Mouse (Mus musculus) heart, embryonic 16.5 days (tissue): ENCODE measurements around the gene Unc5a. TPM values are rescaled to one million over a fixed set of nuclear protein-coding genes. Genes with fewer than 3 reads are reported as not detected.

Experiments
- ATAC-seq: fragments of 200-750 bp; cut with Nextera tagmentation; replicated peaks from 2 replicates; pipeline ENCODE4 v1.8.0; 2017; ENCODE audit warnings: moderate number of reproducible peaks; ENCODE audit not compliant: insufficient read depth, low FRiP score; ENCODE audit errors: extremely low read depth
- H3K27ac ChIP-seq: fragments of 300-500 bp; sonication (generic); 2 replicates; pipeline ENCODE4 v1.5.1; 2014; ENCODE audit warnings: mild to moderate bottlenecking, low read length, control low read depth, moderate library complexity
- H3K27me3 ChIP-seq: fragments of 300-500 bp; sonication (generic); 2 replicates; pipeline ENCODE4 v1.6.1; 2014; ENCODE audit warnings: low read length, mixed read lengths; ENCODE audit not compliant: control insufficient read depth, insufficient read depth
- H3K36me3 ChIP-seq: fragments of 300-500 bp; sonication (generic); 2 replicates; pipeline ENCODE4 v1.6.1; 2014; ENCODE audit not compliant: control insufficient read depth, insufficient read depth
- H3K4me1 ChIP-seq: fragments of 300-500 bp; sonication (generic); 2 replicates; pipeline ENCODE4 v1.6.1; 2014; ENCODE audit warnings: low read length, mixed read lengths; ENCODE audit not compliant: control insufficient read depth, insufficient read depth
- H3K4me2 ChIP-seq: fragments of 300-500 bp; sonication (generic); 2 replicates; pipeline ENCODE4 v1.6.1; 2014; ENCODE audit warnings: low read depth, mild to moderate bottlenecking, control low read depth, low read length
- H3K4me3 ChIP-seq: fragments of 300-500 bp; sonication (generic); 2 replicates; pipeline ENCODE4 v1.5.1; 2014; ENCODE audit warnings: mild to moderate bottlenecking, control low read depth, low read length
- H3K9ac ChIP-seq: fragments of 300-500 bp; sonication (generic); 2 replicates; pipeline ENCODE4 v1.6.1; 2014; ENCODE audit warnings: low read length, control low read depth
- H3K9me3 ChIP-seq: fragments of 300-500 bp; sonication (generic); replicated peaks from 2 replicates; pipeline ENCODE4 v1.6.1; 2016; ENCODE audit warnings: low read length; ENCODE audit not compliant: control insufficient read depth
- WGBS: fragments of 180-500 bp; shearing (Covaris S2); extraction: QIAGEN DNeasy Blood & Tissue Kit; methylation state at CpG from one replicate; pipeline ENCODE4 v1.1.7; 2014; 5-methylcytosine and 5-hydroxymethylcytosine counted together
- polyA plus RNA-seq: library from polyadenylated mRNA; unstranded; fragments of >200 nt; fragmentation: Nextera tagmentation; extraction: Ambion mirVana; gene quantifications from 2 replicates; pipeline ENCODE4 v1.2.1, GENCODE M21; 2015

The Unc5a gene
- polyA plus RNA-seq, 1 experiment from 2014 or later: 1.5 TPM

GRCm38 (mm10) chr13:55004646-55005045, 55.4 kb downstream of the Unc5a start:
- H3K36me3 ChIP-seq: no peaks in the 10 kb centered on the region
- no peak overlapping the region for H3K4me3 ChIP-seq
- H3K27ac ChIP-seq: no peak overlapping the region
- H3K4me2 ChIP-seq: no peak overlapping the region
- no peak for ATAC-seq
- H3K9ac ChIP-seq: no peak overlapping the region
- 67% methylated on average over 11 of the region's 11 CpGs for WGBS
- no peaks in the 10 kb centered on the region for H3K9me3 ChIP-seq
- no peaks in the 10 kb centered on the region for H3K4me1 ChIP-seq
- H3K27me3 ChIP-seq: no peaks in the 10 kb centered on the region; the same call in 1 of the 2 replicates

GRCm38 (mm10) chr13:55005691-55006414, 56.6 kb downstream of the Unc5a start:
- no peaks in the 10 kb centered on the region for H3K36me3 ChIP-seq
- H3K27me3 ChIP-seq: no peaks in the 10 kb centered on the region; the same call in 1 of the 2 replicates
- H3K4me1 ChIP-seq: no peaks in the 10 kb centered on the region
- no peak overlapping the region for H3K27ac ChIP-seq
- H3K4me2 ChIP-seq: no peak overlapping the region
- no peak for ATAC-seq
- H3K4me3 ChIP-seq: no peak overlapping the region
- no peak overlapping the region for H3K9ac ChIP-seq
- 67% methylated on average over 31 of the region's 31 CpGs for WGBS
- H3K9me3 ChIP-seq: no peaks in the 10 kb centered on the region

GRCm38 (mm10) chr13:55006415-55006742, 57.2 kb downstream of the Unc5a start:
- Histone ChIP-seq H3K4me2 (no peak overlapping the region), H3K27ac (no peak overlapping the region), H3K9me3 (no peaks in the 10 kb centered on the region), H3K36me3 (no peaks in the 10 kb centered on the region), H3K4me3 (no peak overlapping the region), H3K4me1 (no peaks in the 10 kb centered on the region), H3K9ac (no peak overlapping the region), H3K27me3 (no peaks in the 10 kb centered on the region; the same call in 1 of the 2 replicates)
- 59% methylated on average over 7 of the region's 7 CpGs for WGBS
- ATAC-seq: no peak

- peaks cover 3% of the 10 kb centered on the region for H3K27me3 ChIP-seq
Measured at GRCm38 (mm10) chr13:55008589-55008988, 59.4 kb downstream of the Unc5a start.

GRCm38 (mm10) chr13:55011103-55011502, 61.9 kb downstream of the Unc5a start:
- Histone ChIP-seq H3K4me1 (no peaks in the 10 kb centered on the region), H3K27me3 (peaks cover 3% of the 10 kb centered on the region), H3K27ac (no peak overlapping the region), H3K9ac (no peak overlapping the region), H3K9me3 (no peaks in the 10 kb centered on the region), H3K36me3 (no peaks in the 10 kb centered on the region), H3K4me3 (no peak overlapping the region), H3K4me2 (no peak overlapping the region)
- 88% methylated on average over 15 of the region's 15 CpGs for WGBS
- ATAC-seq: no peak

More at GRCm38 (mm10) chr13:55008589-55008988, 59.4 kb downstream of the Unc5a start:
- H3K9me3 ChIP-seq: no peaks in the 10 kb centered on the region
- no peak overlapping the region for H3K4me2 ChIP-seq
- no peak overlapping the region for H3K9ac ChIP-seq
- no peak overlapping the region for H3K27ac ChIP-seq
- no peak for ATAC-seq
- 73% methylated on average over 6 of the region's 6 CpGs for WGBS
- H3K4me1 ChIP-seq: no peaks in the 10 kb centered on the region
- H3K4me3 ChIP-seq: no peak overlapping the region
- H3K36me3 ChIP-seq: no peaks in the 10 kb centered on the region

DNA sequence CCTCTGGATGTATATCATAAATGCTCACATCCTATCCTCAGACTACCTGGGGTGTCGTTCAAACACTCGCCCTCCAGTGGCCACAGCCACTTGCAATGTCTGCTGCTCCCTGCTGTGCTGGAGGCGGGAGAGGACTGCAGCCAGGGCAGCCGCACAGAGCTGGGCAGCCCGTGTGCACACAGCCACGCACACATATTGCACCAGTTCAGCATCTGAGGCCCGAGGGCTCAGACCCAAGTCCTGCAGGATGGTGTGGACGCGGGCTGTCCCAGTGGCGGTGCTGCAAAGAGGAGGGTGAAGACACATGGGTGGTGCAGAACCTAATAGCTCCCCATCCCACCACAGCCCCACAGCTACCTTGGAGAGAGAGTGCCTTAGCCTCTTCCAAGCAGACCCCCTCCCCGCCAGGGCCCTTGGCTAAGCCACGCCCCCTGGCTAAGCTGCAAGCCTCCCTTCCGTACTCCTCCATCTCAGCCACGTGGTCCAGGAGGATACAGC, 62.8 kb downstream of the Unc5a start:
- Histone ChIP-seq H3K4me3 (no peak overlapping the region), H3K27ac (no peak overlapping the region), H3K4me2 (no peak overlapping the region), H3K9ac (no peak overlapping the region), H3K4me1 (no peaks in the 10 kb centered on the region), H3K36me3 (no peaks in the 10 kb centered on the region), H3K27me3 (peaks cover 3% of the 10 kb centered on the region), H3K9me3 (no peaks in the 10 kb centered on the region)
- no peak for ATAC-seq
- 4% methylated on average over 14 of the region's 14 CpGs for WGBS

- no peaks in the 10 kb centered on the region for H3K9me3 ChIP-seq
- no peaks in the 10 kb centered on the region for H3K4me1 ChIP-seq
- H3K36me3 ChIP-seq: no peaks in the 10 kb centered on the region
- no peak overlapping the region for H3K4me3 ChIP-seq
- no peak overlapping the region for H3K9ac ChIP-seq
- ATAC-seq: no peak
- peaks cover 3% of the 10 kb centered on the region for H3K27me3 ChIP-seq
- no peak overlapping the region for H3K4me2 ChIP-seq
- WGBS: 37% methylated on average over 9 of the region's 9 CpGs
- H3K27ac ChIP-seq: no peak overlapping the region
Measured at GRCm38 (mm10) chr13:55013702-55014344, 64.6 kb downstream of the Unc5a start.

- no peaks in the 10 kb centered on the region for H3K36me3 ChIP-seq
- no peak overlapping the region for H3K9ac ChIP-seq
- no peak for ATAC-seq
- no peaks in the 10 kb centered on the region for H3K4me1 ChIP-seq
- H3K9me3 ChIP-seq: no peaks in the 10 kb centered on the region
- H3K4me2 ChIP-seq: no peak overlapping the region
- H3K27ac ChIP-seq: no peak overlapping the region
- peaks cover 3% of the 10 kb centered on the region for H3K27me3 ChIP-seq
- 73% methylated on average over 9 of the region's 9 CpGs for WGBS
- no peak overlapping the region for H3K4me3 ChIP-seq
Measured at GRCm38 (mm10) chr13:55014451-55014850, 65.2 kb downstream of the Unc5a start.

- no peak for ATAC-seq
- Histone ChIP-seq H3K4me3 (no peak overlapping the region), H3K27me3 (peaks cover under 1% of the 10 kb centered on the region), H3K27ac (no peak overlapping the region), H3K4me2 (no peak overlapping the region), H3K36me3 (no peaks in the 10 kb centered on the region), H3K9me3 (no peaks in the 10 kb centered on the region), H3K4me1 (no peaks in the 10 kb centered on the region), H3K9ac (no peak overlapping the region)
- 74% methylated on average over 12 of the region's 12 CpGs for WGBS
Measured at GRCm38 (mm10) chr13:55017154-55017897, 68.1 kb downstream of the Unc5a start.
